Mouse (Mus musculus): ENCODE measurements around the gene Grm8.

Grm8 gene

GRCm38 (mm10) chr6:27240416-27240815 is 894.6 kb downstream of the Grm8 start:
- peak; percentile 69 for DNase-seq (ENCODE audit: inconsistent ontology term)

DNA sequence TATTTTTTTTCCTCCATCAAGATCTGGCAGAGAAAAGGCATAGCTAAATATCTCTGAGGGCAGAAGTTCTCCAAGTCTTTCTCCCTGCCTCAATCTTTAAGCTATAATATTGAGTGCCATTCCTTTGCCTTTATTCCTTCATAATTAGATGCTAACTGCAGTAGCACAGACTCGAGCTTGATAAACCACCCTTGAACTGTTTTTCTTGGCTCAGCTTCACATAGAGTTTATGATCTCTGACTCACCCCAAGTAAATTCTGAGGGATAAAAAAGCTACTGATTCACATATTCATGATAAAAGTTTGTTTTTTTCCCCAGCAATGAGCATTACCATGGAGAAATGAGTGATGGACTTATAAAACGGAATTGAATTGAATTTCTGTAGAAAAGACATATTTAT is 895.0 kb downstream of the Grm8 start:
- peak; percentile 95 for DNase-seq (ENCODE audit: inconsistent ontology term)
